ENCODE assay signal across 15 mouse cellular contexts in the genomic region with DNA sequence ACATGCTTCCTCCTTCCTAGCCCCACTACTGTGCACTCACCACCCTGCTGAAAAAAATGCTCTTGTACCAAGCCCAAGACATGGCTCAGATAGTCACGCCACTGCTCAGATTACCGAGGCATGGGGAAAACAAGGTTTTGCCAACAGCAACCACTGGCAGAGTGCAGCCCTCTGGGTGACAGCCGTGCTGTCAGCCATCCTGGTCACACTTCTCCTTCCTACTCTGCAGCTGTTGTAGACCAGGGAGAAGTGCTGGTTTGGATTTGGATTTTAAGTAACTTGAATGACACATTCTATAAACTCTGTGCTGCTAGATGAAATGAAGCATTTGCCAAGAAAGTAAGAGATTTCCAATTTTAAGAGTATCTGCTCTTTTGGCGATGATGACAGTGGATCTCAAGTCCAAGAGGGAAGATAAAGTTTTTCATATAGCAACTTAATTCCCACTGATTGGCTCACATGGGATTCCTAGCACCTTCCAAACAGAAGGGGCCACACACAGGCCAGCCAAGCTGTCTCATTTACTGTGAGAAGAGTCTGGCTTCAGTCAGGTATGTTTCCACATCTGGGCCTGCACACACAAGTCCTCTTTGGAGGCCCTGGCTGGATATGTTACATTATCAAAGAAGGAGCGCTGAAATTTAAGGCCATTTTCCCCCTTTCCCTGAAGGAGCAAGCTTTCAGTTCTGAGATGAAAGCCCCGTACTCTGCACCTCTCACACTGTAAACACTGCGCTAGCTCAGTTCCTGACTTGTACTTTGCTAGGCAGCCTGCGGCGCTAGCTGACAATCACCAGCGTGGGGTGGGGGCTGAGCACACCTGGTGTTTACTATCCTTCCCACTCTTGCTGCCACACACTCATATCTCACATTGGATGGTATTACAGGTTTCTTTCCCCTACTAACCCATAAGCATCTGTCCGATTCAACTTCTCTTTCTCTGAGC.
DNase-seq lines count a peak whose midpoint lies in the region; ATAC-seq lines count a peak whose summit lies in the region.
"Had no signal": no experiment of that assay in that cellular context is flagged by ENCODE, and none has a peak within 500 bp of the region (broad histone marks: within the 10 kb centered on the region; RNA-seq: fewer than 3 reads in every experiment).

No protein-coding gene starts in this region.

- no peaks in the 10 kb centered on the region for H3K27me3 ChIP-seq in limb, embryonic 10.5 days (ENCODE audit: low read depth, poor library complexity, severe bottlenecking)
- H3K27me3 ChIP-seq in forebrain, embryonic 12.5 days, result no peaks in the 10 kb centered on the region
- H3K27me3 ChIP-seq in hindbrain, embryonic 11.5 days (ENCODE audit: control insufficient read depth, insufficient read depth, low read length), result no peaks in the 10 kb centered on the region
- no peaks in the 10 kb centered on the region for H3K27me3 ChIP-seq in midbrain, embryonic 13.5 days
- H3K27me3 ChIP-seq: neural tube, embryonic 15.5 days had no signal

- peaks cover 35% of the 10 kb centered on the region for H3K4me1 ChIP-seq in limb, embryonic 10.5 days
- H3K4me1 ChIP-seq in forebrain, embryonic 12.5 days, result no peaks in the 10 kb centered on the region
- H3K4me1 ChIP-seq in hindbrain, embryonic 11.5 days (replicated peaks; ENCODE audit: control insufficient read depth, insufficient read depth, low read length), result no peaks in the 10 kb centered on the region
- H3K4me1 ChIP-seq in midbrain, embryonic 13.5 days (replicated peaks), result no peaks in the 10 kb centered on the region
- H3K4me1 ChIP-seq: forebrain, embryonic 10.5 days; neural tube, embryonic 15.5 days had no signal

- intact Hi-C loops in gastrocnemius, postnatal 14 days (cut with DNase I; ENCODE audit: low total_unique reads), result no loop called here

- peak overlapping the region; percentile 23; the same call in 1 of the 2 replicates for H3K27ac ChIP-seq in limb, embryonic 10.5 days
- no peak overlapping the region for H3K27ac ChIP-seq in forebrain, embryonic 12.5 days
- H3K27ac ChIP-seq in hindbrain, embryonic 11.5 days (ENCODE audit: low read depth, low read length), result no peak overlapping the region
- H3K27ac ChIP-seq in midbrain, embryonic 13.5 days, result no peak overlapping the region
- H3K27ac ChIP-seq: forebrain, embryonic 10.5 days; neural tube, embryonic 15.5 days had no signal

- no peak overlapping the region for H3K4me3 ChIP-seq in limb, embryonic 10.5 days
- H3K4me3 ChIP-seq in forebrain, embryonic 12.5 days (replicated peaks), result no peak overlapping the region
- H3K4me3 ChIP-seq in hindbrain, embryonic 11.5 days (ENCODE audit: low read depth, low read length), result no peak overlapping the region
- no peak overlapping the region for H3K4me3 ChIP-seq in midbrain, embryonic 13.5 days (replicated peaks)
- H3K4me3 ChIP-seq: forebrain, embryonic 10.5 days; neural tube, embryonic 15.5 days had no signal

- no peak overlapping the region for H3K4me2 ChIP-seq in forebrain, embryonic 12.5 days
- no peak overlapping the region for H3K4me2 ChIP-seq in hindbrain, embryonic 11.5 days (replicated peaks; ENCODE audit: low read depth, low read length)
- H3K4me2 ChIP-seq in midbrain, embryonic 13.5 days (replicated peaks), result no peak overlapping the region
- H3K4me2 ChIP-seq: neural tube, embryonic 15.5 days had no signal

- no peaks in the 10 kb centered on the region for H3K9me3 ChIP-seq in limb, embryonic 10.5 days (replicated peaks)
- H3K9me3 ChIP-seq in forebrain, embryonic 12.5 days, result no peaks in the 10 kb centered on the region
- H3K9me3 ChIP-seq in hindbrain, embryonic 11.5 days (ENCODE audit: control insufficient read depth, low read length), result no peaks in the 10 kb centered on the region
- no peaks in the 10 kb centered on the region for H3K9me3 ChIP-seq in midbrain, embryonic 13.5 days
- H3K9me3 ChIP-seq: forebrain, embryonic 10.5 days; neural tube, embryonic 15.5 days had no signal

- DNase-seq in gastrocnemius, postnatal 14 days, result peak; percentile 32
- DNase-seq in gastrocnemius, postnatal 10 days, result no peak
- peak; percentile 7 for DNase-seq in CD4-positive helper T cell, adult 2 months (ENCODE audit: low read depth, low spot score)
- DNase-seq in limb, embryonic 10.5 days (ENCODE audit: low spot score), result no peak
- peak; percentile 12 for DNase-seq in telencephalon, adult 2 months (ENCODE audit: low read depth, low spot score)
- DNase-seq in hindbrain, embryonic 11.5 days (ENCODE audit: low spot score), result no peak
- DNase-seq: B cell, adult 2 months; cerebellum, postnatal 36 days; heart, postnatal 4 days; kidney, adult 18-20 months had no signal

- ATAC-seq in forebrain, embryonic 12.5 days (ENCODE audit: low FRiP score), result no peak
- no peak for ATAC-seq in hindbrain, embryonic 11.5 days (ENCODE audit: low FRiP score)
- no peak for ATAC-seq in midbrain, embryonic 13.5 days
- ATAC-seq: midbrain, embryonic 16.5 days had no signal

- H3K36me3 ChIP-seq in limb, embryonic 10.5 days, result peaks cover 11% of the 10 kb centered on the region
- peaks cover 12% of the 10 kb centered on the region for H3K36me3 ChIP-seq in forebrain, embryonic 12.5 days (replicated peaks)
- no peaks in the 10 kb centered on the region for H3K36me3 ChIP-seq in hindbrain, embryonic 11.5 days (ENCODE audit: control insufficient read depth, insufficient read depth, low read length)
- peaks cover 37% of the 10 kb centered on the region for H3K36me3 ChIP-seq in midbrain, embryonic 13.5 days

- 88% methylated on average over 11 of the region's 11 CpGs for WGBS in limb, embryonic 10.5 days
- 90% methylated on average over 11 of the region's 11 CpGs for WGBS in forebrain, embryonic 12.5 days
- WGBS in hindbrain, embryonic 11.5 days, result 85% methylated on average over 11 of the region's 11 CpGs
- WGBS in midbrain, embryonic 13.5 days, result 93% methylated on average over 11 of the region's 11 CpGs

- H3K9ac ChIP-seq in forebrain, embryonic 12.5 days, result no peak overlapping the region
- no peak overlapping the region for H3K9ac ChIP-seq in hindbrain, embryonic 11.5 days (ENCODE audit: low read depth, low read length)
- H3K9ac ChIP-seq in midbrain, embryonic 13.5 days (replicated peaks), result no peak overlapping the region
- H3K9ac ChIP-seq: neural tube, embryonic 15.5 days had no signal

Comparison
In these comparisons a context has a peak if more than half of its experiments do, and no peak if none do; other contexts are left out.
1. DNase-seq: peak in gastrocnemius, postnatal 14 days (single experiment), CD4-positive helper T cell, adult 2 months (single experiment) and telencephalon, adult 2 months (single experiment); none in gastrocnemius, postnatal 10 days (single experiment), limb, embryonic 10.5 days (single experiment) and hindbrain, embryonic 11.5 days (single experiment).